Mouse (Mus musculus) macrophage (primary cell): ENCODE results near the gene Rspo3. TPM values are rescaled to one million over a fixed set of nuclear protein-coding genes. Genes with fewer than 3 reads are reported as not detected.

ENCODE experiments used
- H3K27ac ChIP-seq: fragments of 350-480 bp; formaldehyde crosslinking; 2 replicates; pipeline ENCODE4 v1.9.0; 2021
- H3K36me3 ChIP-seq: fragments of 350-480 bp; formaldehyde crosslinking; 2 replicates; pipeline ENCODE4 v1.9.0; 2021; ENCODE audit errors: inconsistent target
- H3K4me3 ChIP-seq: fragments of 350-480 bp; formaldehyde crosslinking; 2 replicates; pipeline ENCODE4 v1.9.0; 2021; ENCODE audit errors: inconsistent target
- H3K79me2 ChIP-seq: fragments of 350-480 bp; formaldehyde crosslinking; 2 replicates; pipeline ENCODE4 v1.9.0; 2021; ENCODE audit errors: inconsistent target
- WGBS: methylation state at CpG from one replicate; pipeline ENCODE4 v1.1.7; 2026; ENCODE audit warnings: inconsistent platforms; ENCODE audit not compliant: missing documents; 5-methylcytosine and 5-hydroxymethylcytosine counted together
- polyA plus RNA-seq: library from polyadenylated mRNA; stranded (reverse); fragments of 250-400 nt; gene quantifications from 3 replicates; pipeline ENCODE4 v1.2.4, GENCODE M21; 2018; ENCODE audit warnings: inconsistent platforms
- total RNA-seq, 78 experiments: library from RNA; depleted of rRNA; stranded (reverse); fragments of 250-400 nt; gene quantifications; 1 replicate in 9 of 78; 2 replicates in 24 of 78; 3 replicates in 43 of 78; 4 replicates in 2 of 78; pipeline ENCODE4 v1.2.4; 2018; ENCODE audit warnings: inconsistent platforms in 56 of 78

Rspo3 gene
- 1 to 10 TPM in 1 of 26 experiments, not detected in 25; 4.0 TPM for total RNA-seq (2018; cell fraction: chromatin; rRNA removed)
- under 1 TPM in 1 of 26 experiments, not detected in 25; 0.04 TPM for total RNA-seq (2018; cell fraction: cytosol; rRNA removed)
- total RNA-seq (2018; cell fraction: nucleus; rRNA removed), result under 1 TPM in 1 of 26 experiments, not detected in 25; 0.45 TPM
- polyA plus RNA-seq, result not detected in 3 replicates

- H3K36me3 ChIP-seq, result no peaks in the 10 kb centered on the region
- 1% methylated on average over 42 of the region's 44 CpGs for WGBS
- no peaks in the 10 kb centered on the region for H3K79me2 ChIP-seq
- no peak within 1 kb of the TSS for H3K27ac ChIP-seq
- no peak within 1 kb of the TSS for H3K4me3 ChIP-seq
Observed at GRCm38 (mm10) chr10:29535546-29536260, at the start of gene Rspo3. Gene Rspo3, minus strand, starts transcription at chr10:29535867.

- H3K79me2 ChIP-seq, result no peaks in the 10 kb centered on the region
- 73% methylated on average over 3 of the region's 3 CpGs for WGBS
- H3K27ac ChIP-seq, result no peak overlapping the region
- H3K36me3 ChIP-seq, result no peaks in the 10 kb centered on the region
- no peak overlapping the region for H3K4me3 ChIP-seq
Observed at GRCm38 (mm10) chr10:29581940-29582339, 46.3 kb upstream of the Rspo3 start.

- 87% methylated on average over 3 of the region's 3 CpGs for WGBS
- H3K36me3 ChIP-seq, result no peaks in the 10 kb centered on the region
- H3K4me3 ChIP-seq, result no peak overlapping the region
- no peak overlapping the region for H3K27ac ChIP-seq
- no peaks in the 10 kb centered on the region for H3K79me2 ChIP-seq
Observed at GRCm38 (mm10) chr10:29581476-29581875, 45.8 kb upstream of the Rspo3 start.

GRCm38 (mm10) chr10:29555983-29556382 is 20.3 kb upstream of the Rspo3 start:
- WGBS, result 54% methylated on average over 2 of the region's 2 CpGs
- Histone ChIP-seq H3K36me3 (no peaks in the 10 kb centered on the region), H3K79me2 (no peaks in the 10 kb centered on the region), H3K4me3 (no peak overlapping the region), H3K27ac (no peak overlapping the region)

GRCm38 (mm10) chr10:29554365-29554764 is 18.7 kb upstream of the Rspo3 start:
- WGBS, result 100% methylated on average over 2 of the region's 2 CpGs
- H3K27ac ChIP-seq, result no peak overlapping the region
- no peak overlapping the region for H3K4me3 ChIP-seq
- H3K36me3 ChIP-seq, result no peaks in the 10 kb centered on the region
- no peaks in the 10 kb centered on the region for H3K79me2 ChIP-seq

- no peak overlapping the region for H3K27ac ChIP-seq
- WGBS, result 96% methylated on average over 3 of the region's 3 CpGs
- no peak overlapping the region for H3K4me3 ChIP-seq
- H3K36me3 ChIP-seq, result no peaks in the 10 kb centered on the region
- H3K79me2 ChIP-seq, result no peaks in the 10 kb centered on the region
Observed at GRCm38 (mm10) chr10:29542982-29543381, 7.3 kb upstream of the Rspo3 start.

GRCm38 (mm10) chr10:29539516-29539915 is 3.8 kb upstream of the Rspo3 start:
- Histone ChIP-seq H3K36me3 (no peaks in the 10 kb centered on the region), H3K79me2 (no peaks in the 10 kb centered on the region), H3K4me3 (no peak overlapping the region), H3K27ac (no peak overlapping the region)
- WGBS, result 74% methylated on average over 2 of the region's 2 CpGs

- no peaks in the 10 kb centered on the region for H3K36me3 ChIP-seq
- H3K4me3 ChIP-seq, result no peak overlapping the region
- no peaks in the 10 kb centered on the region for H3K79me2 ChIP-seq
- H3K27ac ChIP-seq, result no peak overlapping the region
- WGBS, result 94% methylated on average over 2 of the region's 2 CpGs
Observed at GRCm38 (mm10) chr10:29538791-29539190, 3.1 kb upstream of the Rspo3 start.

- 2% methylated on average over 7 of the region's 7 CpGs for WGBS
- Histone ChIP-seq H3K36me3 (no peaks in the 10 kb centered on the region), H3K79me2 (no peaks in the 10 kb centered on the region), H3K27ac (no peak overlapping the region), H3K4me3 (no peak overlapping the region)
Observed at GRCm38 (mm10) chr10:29534830-29535227, 838 bp downstream of the Rspo3 start.

- WGBS, result 4% methylated on average over 24 of the region's 24 CpGs
- Histone ChIP-seq H3K27ac (no peak overlapping the region), H3K36me3 (no peaks in the 10 kb centered on the region), H3K79me2 (no peaks in the 10 kb centered on the region), H3K4me3 (no peak overlapping the region)
Observed at GRCm38 (mm10) chr10:29533846-29534829, 1.5 kb downstream of the Rspo3 start.

- WGBS, result 2% methylated on average over 30 of the region's 30 CpGs
- Histone ChIP-seq H3K27ac (no peak overlapping the region), H3K4me3 (no peak overlapping the region), H3K36me3 (no peaks in the 10 kb centered on the region), H3K79me2 (no peaks in the 10 kb centered on the region)
Observed at GRCm38 (mm10) chr10:29532821-29533715, 2.6 kb downstream of the Rspo3 start.

- Histone ChIP-seq H3K79me2 (no peaks in the 10 kb centered on the region), H3K4me3 (no peak overlapping the region), H3K36me3 (no peaks in the 10 kb centered on the region), H3K27ac (no peak overlapping the region)
- 92% methylated on average over 1 of the region's 1 CpGs for WGBS
Observed at GRCm38 (mm10) chr10:29513563-29513962, 22.1 kb downstream of the Rspo3 start.

- H3K27ac ChIP-seq, result no peak overlapping the region
- H3K36me3 ChIP-seq, result no peaks in the 10 kb centered on the region
- WGBS, result 59% methylated on average over 2 of the region's 2 CpGs
- H3K4me3 ChIP-seq, result no peak overlapping the region
- H3K79me2 ChIP-seq, result no peaks in the 10 kb centered on the region
Observed at GRCm38 (mm10) chr10:29508167-29508566, 27.5 kb downstream of the Rspo3 start.
